Mouse (Mus musculus): ENCODE data around the gene Spem2.

DNA sequence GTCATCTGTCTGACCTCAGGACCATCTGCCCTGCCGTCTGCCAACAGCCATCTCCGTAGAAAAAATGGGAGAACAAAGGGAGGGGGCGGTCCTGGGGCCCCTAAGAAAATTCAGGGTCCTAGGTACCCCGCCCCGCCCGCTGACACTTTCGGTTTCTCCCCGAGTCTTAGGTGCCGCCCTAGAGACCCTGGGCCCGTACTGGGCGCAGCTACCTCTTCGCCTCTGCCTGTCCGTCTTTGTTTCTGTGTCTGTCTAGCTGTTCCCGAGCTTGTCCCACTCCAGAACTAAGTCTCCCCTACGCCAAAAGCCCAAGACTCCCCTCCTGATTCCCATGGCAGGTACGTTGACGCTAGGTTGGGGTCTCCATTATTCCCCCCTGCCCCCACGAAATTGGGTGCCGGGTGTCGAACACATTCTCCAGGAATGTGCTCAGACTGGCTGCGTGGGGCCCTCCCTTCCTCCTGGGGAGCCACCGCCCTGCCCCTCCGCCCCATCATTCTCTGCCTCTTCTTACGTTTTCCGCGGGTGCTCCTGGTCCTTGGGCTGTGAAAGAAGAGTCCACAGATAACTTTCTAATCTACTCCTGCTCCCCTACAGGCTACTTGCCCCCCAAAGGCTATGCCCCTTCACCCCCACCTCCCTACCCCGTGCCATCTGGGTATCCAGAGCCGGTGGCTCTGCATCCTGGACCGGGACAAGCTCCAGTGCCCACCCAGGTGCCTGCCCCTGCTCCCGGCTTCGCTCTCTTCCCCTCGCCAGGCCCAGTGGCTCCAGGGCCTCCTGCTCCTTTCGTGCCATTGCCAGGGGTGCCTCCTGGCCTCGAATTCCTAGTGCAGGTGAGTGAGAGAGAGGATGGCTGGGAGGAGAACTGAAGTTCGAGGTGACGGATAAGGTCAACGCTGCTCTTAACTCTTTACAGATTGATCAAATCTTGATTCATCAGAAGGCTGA, 28.7 kb upstream of the Spem2 start:
- TF ChIP-seq CTCF (IDR thresholded peaks at IDR 0.05; ENCODE audit: insufficient read depth, low read length) (no peak), POLR2A (IDR thresholded peaks at IDR 0.05; ENCODE audit: borderline replicate concordance, extremely low read depth, low read depth, low read length) (no peak; the same call in 1 of the 2 replicates)

All from lung, adult 2 months (tissue).